Mouse (Mus musculus) left cerebral cortex, postnatal 14 days (tissue): ENCODE data around the gene Olfr826. TPM values are rescaled to one million over a fixed set of nuclear protein-coding genes. Genes with fewer than 3 reads are reported as not detected.
"Not testable (repeated sequence)": the region's sequence is repeated elsewhere in the genome, so short reads cannot be mapped to it uniquely, and the experiment has no call there.

Experiments used
- DNase-seq, 2 experiments: peaks; one replicate each; pipeline ENCODE4 v3.0.0; 2021 to 2022; ENCODE audit warnings: low spot score in 2 of 2, mixed read lengths in 1 of 2
- intact Hi-C: fragments of 180-260 bp; cut with DNase I; formaldehyde crosslinking; loops from one replicate; pipeline ENCODE4 v1.15.1; 2025
- long read RNA-seq, 2 experiments: library from polyadenylated mRNA; stranded (forward); transcript quantifications; one replicate each; pipeline ENCODE4 v2.0.0; 2021
- total RNA-seq, 2 experiments: library from RNA; stranded (reverse); gene quantifications; 2 replicates each; pipeline ENCODE4 v1.2.3; 2021

The Olfr826 gene
- not detected for total RNA-seq
- long read RNA-seq, experiment 1 = 0 reads
- long read RNA-seq, experiment 2 = 0 reads

- intact Hi-C loops = no loop called here
- no peak for DNase-seq
Measured at GRCm38 (mm10) chr10:130184086-130184485, at the start of gene Olfr826. Olfr826 (minus strand) TSS chr10:130184186.

GRCm38 (mm10) chr10:130232117-130232516 is 48.1 kb upstream of the Olfr826 start:
- intact Hi-C loops = no loop called here
- DNase-seq = no peak

GRCm38 (mm10) chr10:130229584-130229983 is 45.6 kb upstream of the Olfr826 start:
- intact Hi-C loops = loop anchor here (2.0 kb wide), 1 partner anchor 69 kb away; no protein-coding TSS in a partner anchor
- DNase-seq = no peak

GRCm38 (mm10) chr10:130228246-130228645 is 44.3 kb upstream of the Olfr826 start:
- intact Hi-C loops = loop anchor here (2.0 kb wide), 1 partner anchor 71 kb away; no protein-coding TSS in a partner anchor

GRCm38 (mm10) chr10:130225034-130225433 is 41.0 kb upstream of the Olfr826 start:
- DNase-seq = no peak
- intact Hi-C loops = no loop called here

More at GRCm38 (mm10) chr10:130228246-130228645, 44.3 kb upstream of the Olfr826 start:
- DNase-seq = peak; percentile 48 to 70

DNA sequence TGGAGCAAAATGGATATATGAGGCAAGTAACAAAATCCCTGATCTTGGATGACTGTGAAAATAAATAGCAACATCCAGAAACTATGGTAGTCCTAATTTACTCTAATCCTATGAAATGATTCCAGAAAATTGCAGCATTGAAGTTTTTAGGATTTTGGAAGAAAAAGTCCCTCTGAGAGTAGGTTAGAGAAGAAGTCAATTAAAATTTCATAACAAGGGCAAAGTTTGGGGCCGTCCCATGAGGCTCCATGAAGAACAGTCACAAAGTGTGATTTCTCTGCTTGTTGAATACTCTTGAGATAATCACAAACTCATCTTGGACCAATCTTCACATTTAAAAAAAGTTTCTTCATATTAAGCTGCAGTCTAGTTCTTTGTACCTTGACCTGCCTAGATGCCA is 30.3 kb upstream of the Olfr826 start, which contains the start of gene Olfr827:
Olfr827 (minus strand) TSS at position 101 of the 400 bp plus-strand sequence.
- intact Hi-C loops = no loop called here
- DNase-seq = no peak

DNA sequence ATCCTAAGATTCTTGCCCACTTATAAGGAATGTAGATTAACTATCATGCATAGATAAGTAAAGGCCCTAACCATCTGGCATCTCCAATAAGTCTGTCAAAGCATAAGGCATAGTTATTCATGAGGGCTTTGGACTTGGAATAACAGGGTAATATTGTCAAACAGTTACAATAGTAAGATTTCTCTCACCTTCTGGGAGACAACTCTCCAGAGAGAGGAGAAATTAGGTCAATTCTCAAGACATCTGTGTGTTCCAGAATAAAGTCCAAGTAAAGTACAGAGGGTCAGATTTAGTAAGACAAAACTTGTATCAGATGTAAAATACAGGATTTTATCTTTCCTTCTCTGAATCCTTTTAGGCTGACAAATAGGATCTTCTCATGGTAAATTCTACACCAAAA is 17.3 kb downstream of the Olfr826 start, which contains the start of gene Olfr825:
Olfr825 (minus strand) TSS at position 101 of the 400 bp plus-strand sequence.
- intact Hi-C loops = no loop called here

DNA sequence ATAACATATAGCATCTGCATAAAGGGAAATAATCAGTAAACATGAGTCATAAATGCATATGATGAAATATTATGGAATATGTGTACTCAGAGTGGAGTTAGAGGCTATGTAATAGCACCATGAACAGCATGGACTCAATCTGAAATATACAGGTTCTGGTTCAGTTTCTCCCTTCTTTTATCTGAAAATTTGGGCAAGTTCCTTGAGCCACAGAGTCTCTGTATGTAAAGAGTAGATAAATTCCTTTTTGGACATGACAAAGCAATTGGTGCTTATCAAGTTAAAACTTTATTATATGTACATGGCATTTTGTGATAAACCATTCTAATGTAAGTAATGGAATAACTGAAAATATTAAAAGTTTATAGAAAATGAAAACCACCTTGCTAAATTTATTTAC is 18.8 kb downstream of the Olfr826 start:
- DNase-seq = no peak
- intact Hi-C loops = no loop called here

More for the DNA sequence above, 17.3 kb downstream of the Olfr826 start, which contains the start of gene Olfr825:
- DNase-seq = no peak

DNA sequence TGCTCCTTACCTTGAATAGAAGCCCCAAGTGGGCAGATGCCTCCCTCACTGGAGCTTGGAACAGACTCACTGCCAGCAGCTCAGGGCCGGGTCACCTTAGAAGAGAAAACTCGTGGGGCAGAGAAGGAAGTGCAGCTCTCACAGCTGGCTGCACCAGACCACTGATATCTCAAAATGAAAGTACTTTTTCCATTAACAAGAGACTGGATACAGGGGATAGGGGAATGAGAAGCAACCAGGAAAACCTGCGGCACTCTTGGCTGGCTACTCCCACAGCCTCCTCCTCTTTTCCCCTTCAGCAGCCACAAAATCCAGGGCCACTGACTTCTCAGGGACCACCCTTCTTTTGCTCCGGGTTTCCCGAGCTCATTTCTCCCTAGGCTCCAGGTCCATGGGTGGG is 39.9 kb downstream of the Olfr826 start:
- DNase-seq = no peak
- intact Hi-C loops = no loop called here

DNA sequence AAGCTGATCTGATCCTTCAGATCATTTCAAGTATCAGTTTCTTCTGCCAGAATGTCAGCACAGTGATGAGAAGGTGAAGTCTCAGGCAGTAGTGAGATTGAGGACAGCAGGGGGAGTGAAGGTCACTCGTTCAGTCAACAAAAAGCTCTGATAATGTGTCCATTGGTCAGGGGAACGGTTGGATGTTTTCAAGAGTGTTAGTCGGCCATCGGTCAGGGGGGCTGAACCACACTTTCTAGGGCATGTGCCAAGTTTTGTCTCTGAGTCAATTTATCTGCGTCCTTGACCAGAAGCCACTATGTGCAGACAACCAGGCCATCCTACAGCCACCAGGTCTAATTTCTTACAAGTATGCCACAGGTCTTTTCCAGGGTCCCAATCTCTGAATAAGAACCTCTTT is 41.5 kb downstream of the Olfr826 start:
- intact Hi-C loops, DNase-seq: not testable (repeated sequence)

GRCm38 (mm10) chr10:130134811-130135210 is 49.2 kb downstream of the Olfr826 start:
- intact Hi-C loops = no loop called here
- no peak for DNase-seq

GRCm38 (mm10) chr10:130129900-130130299 is 54.1 kb downstream of the Olfr826 start, which contains the start of gene Olfr824:
Olfr824 (minus strand) TSS chr10:130130000.
- DNase-seq, intact Hi-C loops: not testable (repeated sequence)

Other genes with a start within 250 kb of the Olfr826 start
- not detected for gene Olfr818, start 235.1 kb downstream of the Olfr826 start, total RNA-seq
- gene Olfr819, start 216.9 kb downstream of the Olfr826 start, total RNA-seq = not detected
- gene Olfr247, start 208.0 kb downstream of the Olfr826 start, total RNA-seq = not detected
- gene Gm10310, start 199.1 kb downstream of the Olfr826 start, total RNA-seq = not detected
- not detected for gene Olfr820, start 171.6 kb downstream of the Olfr826 start, total RNA-seq
- gene Olfr821, start 153.8 kb downstream of the Olfr826 start, total RNA-seq = not detected
- gene Olfr822, start 113.0 kb downstream of the Olfr826 start, total RNA-seq = not detected
- not detected for gene Olfr823, start 68.8 kb downstream of the Olfr826 start, total RNA-seq
- not detected for gene Olfr824, start 54.2 kb downstream of the Olfr826 start, total RNA-seq
- not detected for gene Olfr825, start 17.4 kb downstream of the Olfr826 start, total RNA-seq
- gene Olfr827, start 30.2 kb upstream of the Olfr826 start, total RNA-seq = not detected
- under 1 TPM; 0.33 to 0.34 TPM for gene Neurod4, start 96.1 kb upstream of the Olfr826 start, total RNA-seq
- 1 to 10 TPM; 2.7 to 3.7 TPM for gene Tespa1, start 138.7 kb upstream of the Olfr826 start, total RNA-seq
- under 1 TPM; 0.30 to 0.59 TPM for gene Vmn2r84, start 210.1 kb upstream of the Olfr826 start, total RNA-seq
- 1 to 10 TPM in 1 of 2 experiments, under 1 TPM in 1; 0.70 to 1.3 TPM for gene Vmn2r85, start 245.5 kb upstream of the Olfr826 start, total RNA-seq